Mouse (Mus musculus) adrenal gland, adult 18-20 months (tissue): ENCODE measurements around the gene Mbd6. TPM values are rescaled to one million over a fixed set of nuclear protein-coding genes. Genes with fewer than 3 reads are reported as not detected.
A peak's percentile ranks its signal among the peaks of the same experiment; 100 is the strongest.
"Not testable (repeated sequence)": the region's sequence is repeated elsewhere in the genome, so short reads cannot be mapped to it uniquely, and the experiment has no call there.

Source experiments
- DNase-seq, 2 experiments: peaks; one replicate each; pipeline ENCODE4 v3.0.0; 2021 to 2022; ENCODE audit warnings: low spot score in 2 of 2
- total RNA-seq, 2 experiments: library from RNA; stranded (reverse); gene quantifications; 1 replicate in 1 of 2; 2 replicates in 1 of 2; pipeline ENCODE4 v1.2.3; 2021

The Mbd6 gene
- total RNA-seq, 2 experiments from 2014 or later = 38.9 to 45.4 TPM

DNA sequence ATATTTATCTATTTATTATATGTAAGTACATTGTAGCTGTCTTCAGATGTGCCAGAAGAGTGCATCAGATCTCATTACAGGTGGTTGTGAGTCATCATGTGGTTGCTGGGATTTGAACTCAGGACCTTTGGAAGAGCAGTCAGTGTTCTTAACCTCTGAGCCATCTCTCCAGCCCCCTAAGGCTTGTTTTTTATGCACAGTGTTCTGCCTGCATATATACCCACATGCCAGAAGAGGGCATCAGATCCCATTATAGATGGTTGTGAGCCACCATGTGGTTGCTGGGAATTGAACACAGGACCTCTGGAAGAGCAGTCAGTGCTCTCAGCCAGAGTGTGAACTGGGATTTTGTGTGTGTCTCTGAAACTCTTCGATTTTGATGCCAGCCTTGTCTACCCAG is 26.1 kb upstream of the Mbd6 start:
- DNase-seq = not testable (repeated sequence)

DNA sequence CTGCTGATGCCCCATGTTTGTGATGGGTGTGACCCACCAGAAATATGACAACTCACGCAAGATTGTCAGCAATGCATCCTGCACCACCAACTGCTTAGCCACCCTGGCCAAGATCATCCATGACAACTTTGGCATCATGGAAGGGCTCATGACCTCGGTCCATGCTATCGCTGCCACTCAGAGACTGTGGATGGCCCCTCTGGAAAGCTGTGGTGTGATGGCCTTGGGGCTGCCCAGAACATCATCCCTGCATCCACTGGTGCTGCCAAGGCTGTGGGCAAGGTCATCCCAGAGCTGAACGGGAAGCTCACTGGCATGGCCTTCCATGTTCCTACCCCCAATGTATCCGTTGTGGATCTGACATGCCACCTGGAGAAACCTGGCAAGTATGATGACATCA is 24.7 kb upstream of the Mbd6 start:
- DNase-seq = not testable (repeated sequence)

DNA sequence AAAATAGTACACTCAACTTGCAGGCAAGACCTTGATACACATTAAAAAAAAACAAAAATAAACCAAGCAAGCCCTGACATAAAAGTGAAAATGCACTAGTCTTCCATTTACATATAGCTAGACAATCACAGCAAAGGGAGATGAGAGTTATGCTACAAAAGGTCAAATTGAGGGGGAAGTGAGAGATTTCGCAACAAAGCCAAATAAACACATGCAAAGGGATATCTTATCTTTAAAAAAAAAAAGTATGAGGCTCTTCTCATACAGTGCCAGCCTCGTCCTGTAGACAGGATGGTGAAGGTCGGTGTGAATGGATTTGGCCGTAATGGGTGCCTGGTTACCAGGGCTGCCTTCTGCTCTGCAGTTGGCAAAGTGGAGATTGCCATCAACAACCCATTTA is 24.0 kb upstream of the Mbd6 start:
- no peak for DNase-seq

DNA sequence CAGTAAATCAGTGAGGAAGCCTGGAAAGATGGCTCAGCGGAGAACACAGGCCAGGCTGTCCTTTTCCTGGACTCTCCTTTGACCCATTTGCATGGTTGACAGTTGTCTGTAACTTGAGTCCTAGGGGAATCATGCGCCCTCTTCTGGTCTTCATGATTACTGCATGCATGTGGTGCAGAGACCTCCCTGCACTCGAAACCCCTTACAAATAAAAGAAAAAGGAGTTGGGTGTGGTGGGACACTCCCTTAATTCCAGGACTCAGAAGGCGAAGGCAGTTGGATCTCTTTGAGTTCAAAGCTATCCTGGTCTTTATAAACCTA is 23.5 kb upstream of the Mbd6 start:
- peak; percentile 75 to 76 for DNase-seq

DNA sequence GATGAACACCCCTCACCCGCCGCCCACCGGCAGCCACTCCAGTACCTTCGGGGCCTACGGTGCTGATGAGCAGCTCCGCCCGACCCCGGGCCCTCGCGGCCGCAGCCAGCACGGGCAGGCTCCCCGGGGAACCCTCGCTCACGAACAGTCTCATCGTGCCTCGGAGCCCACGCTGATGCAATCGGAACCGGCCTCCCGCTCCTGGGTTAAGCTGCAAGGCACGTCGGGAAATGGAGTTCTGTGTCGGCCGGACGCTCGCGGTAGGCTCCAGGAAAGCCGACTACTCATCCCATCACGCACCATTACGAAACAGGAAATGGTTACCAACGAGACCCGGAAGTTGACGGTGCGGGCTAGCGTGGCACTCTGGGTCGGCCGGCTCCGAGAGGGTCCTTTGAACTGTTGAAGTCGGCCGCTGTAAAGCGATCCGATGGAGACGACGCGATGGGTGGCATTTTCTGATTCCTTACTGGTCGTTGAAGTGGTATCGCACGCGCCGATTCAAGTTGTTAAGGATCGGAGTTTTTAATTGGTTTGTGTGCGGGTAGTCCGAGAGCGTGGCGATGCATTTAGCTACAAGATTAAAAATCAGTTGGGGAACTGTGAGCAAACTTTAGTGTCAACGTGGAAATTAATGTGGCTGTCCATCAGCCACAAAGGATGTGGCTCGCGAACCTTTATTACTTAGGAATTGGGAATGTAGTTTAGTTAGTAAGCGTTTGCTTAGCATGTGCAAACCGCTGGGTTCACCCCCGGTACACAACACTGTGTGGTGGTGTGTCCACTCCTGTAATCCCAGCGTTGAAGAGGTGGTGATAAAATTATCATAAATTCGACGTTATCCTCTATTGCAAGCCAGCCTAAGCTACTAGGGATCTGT is 22.9 kb upstream of the Mbd6 start, which contains the start of gene Mars:
Mars (minus strand) TSS at position 311 of the 880 bp plus-strand sequence.
- DNase-seq = peak; percentile 88 to 90

DNA sequence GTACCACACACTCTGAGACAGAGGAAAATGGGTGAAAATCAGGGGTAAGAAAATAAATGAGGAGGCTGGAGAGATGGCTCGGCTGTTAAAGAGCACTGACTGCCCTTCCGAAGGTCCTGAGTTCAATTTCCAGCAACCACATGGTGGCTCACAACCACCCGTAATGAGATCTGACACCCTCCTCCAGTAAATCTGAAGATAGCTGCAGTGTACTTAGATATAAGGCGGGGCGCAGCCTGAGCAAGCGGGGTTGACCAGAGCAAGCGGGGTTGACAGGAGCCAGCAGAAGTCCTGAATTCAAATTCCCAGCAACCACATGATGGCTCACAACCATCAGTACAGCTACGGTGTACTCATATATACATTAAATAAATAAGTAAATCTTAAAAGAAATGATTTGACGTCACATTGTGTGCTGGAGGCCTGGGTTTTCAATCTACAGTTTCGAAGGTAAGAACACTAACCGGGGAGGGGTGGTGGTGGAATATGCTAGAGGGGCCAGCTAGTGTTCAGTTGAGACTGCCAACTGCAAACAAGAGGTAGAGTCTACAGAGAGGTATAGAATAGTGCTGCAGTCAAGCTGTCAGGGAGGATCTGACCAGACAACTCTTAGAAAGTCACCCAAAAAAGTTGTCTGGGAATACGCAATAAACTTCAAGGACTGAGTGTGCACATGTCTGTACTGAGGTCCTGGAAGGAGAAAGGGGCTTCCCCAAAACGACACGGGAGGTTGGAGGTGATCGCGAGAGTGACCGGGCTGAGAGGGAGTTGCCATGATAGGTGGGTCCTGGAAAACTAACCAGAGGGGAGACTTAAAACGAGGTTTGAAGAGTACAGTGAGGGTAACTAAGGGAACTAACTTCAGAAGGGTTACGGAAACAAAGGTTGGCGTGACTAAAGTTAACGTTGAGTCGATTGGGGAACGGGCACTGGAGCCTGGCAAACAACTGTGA is 22.0 kb upstream of the Mbd6 start:
- no peak for DNase-seq

DNA sequence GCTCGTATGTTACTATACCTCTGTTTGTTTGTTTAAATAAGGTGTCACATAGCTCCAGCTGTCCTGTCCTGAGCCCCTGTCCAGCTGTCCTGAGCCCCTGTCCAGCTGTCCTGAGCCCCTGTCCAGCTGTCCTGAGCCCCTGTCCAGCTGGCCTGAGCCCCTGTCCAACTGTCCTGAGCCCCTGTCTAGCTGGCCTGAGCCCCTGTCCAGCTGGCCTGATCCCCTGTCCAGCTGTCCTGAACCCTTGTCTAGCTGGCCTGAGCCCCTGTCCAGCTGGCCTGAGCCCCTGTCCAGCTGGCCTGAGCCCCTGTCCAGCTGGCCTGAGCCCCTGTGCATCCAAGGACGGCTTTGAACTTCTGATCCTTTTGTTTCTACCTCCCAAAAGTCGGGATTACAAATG is 20.3 kb upstream of the Mbd6 start:
- not testable (repeated sequence) for DNase-seq

DNA sequence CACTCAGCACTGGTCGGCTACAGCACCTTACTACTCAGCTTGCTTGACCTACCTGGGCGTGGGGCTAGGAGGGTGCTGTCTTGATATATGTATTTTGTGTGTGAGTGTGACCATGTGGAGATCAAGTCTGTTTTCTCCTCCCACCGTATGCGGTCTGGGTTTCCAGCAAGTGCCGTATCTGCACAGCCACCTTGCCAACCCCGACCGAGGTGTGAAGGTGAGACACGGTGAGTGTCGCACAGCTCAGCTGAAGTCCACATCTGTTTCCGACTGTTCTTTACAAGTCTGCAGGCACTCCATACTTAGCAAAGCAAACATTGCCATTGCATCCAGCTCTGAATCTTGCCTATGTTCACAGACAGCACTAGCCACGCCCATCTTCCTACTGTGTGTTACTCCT is 14.3 kb upstream of the Mbd6 start:
- DNase-seq = no peak

DNA sequence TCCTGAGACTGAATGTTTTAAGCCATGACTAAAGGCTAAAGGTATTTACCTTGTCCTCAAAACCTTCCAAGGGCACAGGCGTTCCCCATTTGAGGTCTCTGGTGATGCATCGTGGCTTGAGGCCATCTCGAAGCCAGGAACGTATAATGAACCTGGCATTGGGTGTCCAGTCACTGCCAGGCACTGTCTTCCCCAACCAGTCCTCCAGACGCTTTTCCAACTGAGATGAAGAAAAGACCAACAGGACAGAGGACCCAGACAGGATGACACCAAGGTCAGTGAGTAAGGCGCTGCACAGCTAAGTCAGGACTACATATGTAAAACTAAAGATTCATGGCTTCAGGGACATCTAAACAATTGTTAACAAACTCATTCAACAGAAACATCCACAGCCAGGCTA is 11.5 kb upstream of the Mbd6 start:
- DNase-seq = no peak

DNA sequence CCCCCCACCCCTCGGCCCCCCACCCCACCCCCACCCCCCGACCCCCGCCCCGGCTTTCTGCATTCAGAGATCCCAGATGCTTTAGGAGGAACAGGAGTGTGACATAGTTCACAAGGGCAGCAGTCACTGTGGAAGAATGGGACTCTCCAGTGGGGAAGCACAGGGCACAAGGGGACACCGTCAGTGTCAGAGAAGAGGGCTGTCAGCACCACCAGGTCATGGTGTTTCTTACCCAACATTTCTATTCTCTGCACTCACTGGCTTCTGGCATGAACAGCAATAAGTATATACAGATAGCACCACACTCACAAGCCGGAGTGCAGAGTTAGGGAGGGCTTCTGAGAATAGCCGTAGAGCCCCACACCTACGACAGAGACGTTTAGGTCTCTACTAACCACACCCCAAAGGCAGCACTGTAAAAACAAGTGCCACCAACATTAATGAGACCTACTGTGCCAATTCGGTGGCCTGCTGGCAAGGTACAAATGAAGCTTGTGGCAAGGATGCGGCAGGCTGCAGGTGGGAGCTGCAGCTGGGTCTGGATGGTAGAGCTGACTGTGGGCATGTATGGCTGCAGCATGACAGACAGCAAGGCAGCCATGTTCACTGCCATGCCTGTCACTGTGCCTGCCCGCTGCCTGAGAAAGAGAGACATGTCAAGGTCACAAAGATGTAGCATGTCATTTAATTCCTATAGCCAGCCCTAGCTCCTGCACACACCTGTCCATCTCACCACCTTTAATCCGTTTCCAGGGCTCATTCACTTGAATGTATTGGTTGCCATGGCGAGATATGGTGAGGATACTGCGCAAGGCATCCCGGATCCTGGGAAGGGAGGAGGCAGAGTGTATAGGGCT is 8.4 kb upstream of the Mbd6 start:
- DNase-seq = no peak

DNA sequence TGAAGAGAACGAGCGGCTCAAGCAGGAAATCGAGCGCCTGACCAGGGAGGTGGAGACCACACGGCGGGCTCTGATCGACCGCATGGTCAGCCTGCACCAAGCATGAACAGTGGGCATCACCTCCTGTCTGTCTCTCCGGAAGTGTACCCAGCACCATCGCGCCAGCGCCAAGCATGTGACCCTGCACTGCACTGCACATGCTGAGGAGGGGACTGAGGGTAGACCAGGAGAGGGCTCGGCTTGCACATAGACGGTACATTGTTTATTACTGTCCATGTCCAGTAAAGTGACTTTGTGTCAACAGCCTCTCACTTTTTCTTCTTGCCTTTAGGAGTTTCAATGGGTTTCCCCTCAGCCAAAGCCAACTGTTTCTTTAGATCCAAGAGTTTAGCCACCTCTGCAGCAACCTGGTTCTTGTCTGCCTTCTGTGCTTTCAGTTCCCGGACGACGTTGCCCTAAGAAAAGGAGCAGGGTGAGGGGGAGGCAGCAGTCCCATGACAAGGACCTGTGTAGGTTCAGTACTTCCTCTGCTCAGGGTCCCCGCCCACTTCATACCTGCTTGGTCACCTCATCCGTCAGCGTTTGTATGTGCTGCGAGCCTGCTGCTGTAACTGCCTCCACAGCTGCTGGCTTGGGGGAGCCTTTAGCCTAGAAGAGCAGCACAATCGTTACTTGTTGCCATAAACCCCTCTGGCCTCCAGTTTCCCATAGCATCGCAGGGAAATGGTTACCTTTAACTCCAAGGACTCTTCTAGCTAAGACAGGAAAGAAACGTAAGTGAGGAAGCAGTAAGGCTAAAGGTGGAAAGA is 7.4 kb upstream of the Mbd6 start:
- no peak for DNase-seq

DNA sequence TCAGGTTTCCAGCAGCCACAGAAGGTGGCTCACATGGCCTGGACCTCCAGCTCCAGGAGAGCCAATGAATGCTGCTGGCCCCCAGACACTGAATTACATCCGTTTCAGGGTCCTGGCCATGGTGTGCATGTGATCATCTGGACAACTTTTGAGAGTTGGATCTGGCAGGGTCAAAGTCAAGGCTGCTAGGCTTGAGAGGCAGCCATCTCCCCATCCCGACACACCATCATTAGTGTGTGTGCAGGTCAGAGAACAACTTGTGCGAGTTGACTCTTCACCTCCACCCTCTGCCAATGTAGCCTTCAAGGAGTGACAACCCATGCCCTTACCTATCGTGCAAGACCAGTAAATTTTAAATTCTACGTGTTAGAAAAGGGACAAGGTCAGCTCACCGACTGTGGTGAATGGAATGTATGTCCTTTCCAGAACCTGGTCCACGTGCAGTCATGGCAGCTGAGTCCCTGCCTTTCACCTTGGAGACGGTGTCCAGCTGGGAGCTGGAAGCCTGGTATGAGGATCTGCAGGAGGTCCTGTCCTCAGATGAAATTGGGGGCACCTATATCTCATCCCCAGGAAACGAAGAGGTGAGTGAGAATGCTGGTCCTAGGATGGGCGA is 6.2 kb upstream of the Mbd6 start:
- no peak for DNase-seq

DNA sequence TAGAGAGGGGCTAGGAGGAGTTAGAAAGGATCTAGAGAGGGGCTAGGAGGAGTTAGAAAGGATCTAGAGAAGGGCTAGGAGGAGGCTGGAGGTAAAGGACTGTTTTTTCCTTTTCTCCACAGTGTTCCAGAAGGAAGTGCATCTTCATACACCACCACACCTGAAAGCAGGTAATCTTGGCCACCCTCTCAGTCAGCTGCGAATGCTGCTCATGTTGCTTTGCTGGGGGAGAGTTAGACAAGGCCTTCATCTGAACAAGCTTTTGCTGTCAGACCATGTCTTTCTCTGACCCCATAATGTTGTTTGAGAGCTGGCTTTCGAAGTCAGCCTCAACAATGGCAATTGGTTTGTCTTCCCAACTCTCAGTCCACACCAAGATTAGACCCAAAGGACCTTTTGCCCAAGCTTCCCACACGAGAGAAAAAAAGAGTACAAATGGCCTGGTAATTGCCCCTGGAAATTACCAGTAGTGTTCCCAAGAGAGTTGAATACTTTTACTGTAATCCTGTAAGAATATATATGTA is 4.8 kb upstream of the Mbd6 start:
- DNase-seq = no peak

DNA sequence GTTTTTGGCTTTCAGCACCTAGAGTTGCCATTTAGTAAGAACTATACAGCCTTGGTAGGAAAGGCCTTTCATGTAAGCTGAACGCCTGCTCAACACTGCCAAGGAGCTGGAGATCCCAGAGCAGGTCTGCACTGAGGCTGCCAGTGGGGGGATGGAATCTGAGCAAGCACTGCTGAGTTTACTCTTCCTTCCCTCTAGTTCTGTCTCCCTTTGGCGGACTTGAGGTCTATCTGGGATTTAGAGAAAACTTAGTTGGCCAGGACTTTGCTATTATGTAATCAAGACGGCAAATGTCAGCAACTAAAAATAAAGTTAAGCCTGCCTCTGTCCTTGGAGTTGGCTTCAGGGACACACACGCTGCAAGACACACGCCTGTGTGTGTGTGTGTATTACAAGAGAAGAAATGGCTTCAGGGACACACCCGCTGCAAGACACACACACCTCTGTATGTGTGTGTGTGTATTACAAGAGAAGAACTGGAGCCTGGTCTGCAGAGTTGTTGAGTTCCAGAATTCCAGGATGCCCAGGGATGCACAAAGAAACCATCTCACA is 4.2 kb upstream of the Mbd6 start:
- peak in 1 of 2 experiments; percentile 68 for DNase-seq

DNA sequence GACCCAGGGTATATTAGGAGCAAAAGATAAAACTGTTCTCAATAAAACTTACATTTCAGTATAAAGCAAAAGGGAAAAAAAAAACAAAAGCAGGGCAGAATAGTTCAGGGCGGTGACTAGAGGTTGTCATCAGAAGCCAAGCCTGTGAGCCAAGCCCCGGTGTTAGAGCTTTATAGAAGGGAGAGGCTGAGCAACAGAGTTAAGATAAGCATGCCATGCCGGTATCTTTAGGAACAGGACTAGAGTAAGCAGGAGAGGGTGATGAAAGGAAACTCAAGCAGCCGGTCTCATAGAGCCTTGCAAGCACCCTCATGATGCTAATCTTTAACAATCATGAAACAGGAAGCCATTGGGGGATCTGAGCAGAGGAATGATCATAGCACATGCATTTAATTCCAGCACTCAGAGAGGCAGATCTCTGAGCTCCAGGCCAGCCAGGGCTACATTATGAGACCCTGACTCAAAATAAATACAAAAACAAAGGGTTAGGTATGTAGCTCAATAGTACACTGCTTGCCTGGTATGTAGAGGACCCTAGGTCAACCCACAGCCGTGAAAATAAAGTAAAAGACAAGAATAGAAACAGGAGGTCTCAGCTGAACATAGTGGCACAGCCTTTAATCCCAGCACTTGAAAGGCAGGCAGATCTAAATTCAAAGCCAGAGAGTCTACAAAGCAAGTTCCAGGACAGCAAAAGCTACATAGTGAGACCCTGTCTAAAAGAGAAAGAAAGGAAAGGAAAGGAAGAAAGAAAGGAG is 3.2 kb upstream of the Mbd6 start:
- DNase-seq = no peak

DNA sequence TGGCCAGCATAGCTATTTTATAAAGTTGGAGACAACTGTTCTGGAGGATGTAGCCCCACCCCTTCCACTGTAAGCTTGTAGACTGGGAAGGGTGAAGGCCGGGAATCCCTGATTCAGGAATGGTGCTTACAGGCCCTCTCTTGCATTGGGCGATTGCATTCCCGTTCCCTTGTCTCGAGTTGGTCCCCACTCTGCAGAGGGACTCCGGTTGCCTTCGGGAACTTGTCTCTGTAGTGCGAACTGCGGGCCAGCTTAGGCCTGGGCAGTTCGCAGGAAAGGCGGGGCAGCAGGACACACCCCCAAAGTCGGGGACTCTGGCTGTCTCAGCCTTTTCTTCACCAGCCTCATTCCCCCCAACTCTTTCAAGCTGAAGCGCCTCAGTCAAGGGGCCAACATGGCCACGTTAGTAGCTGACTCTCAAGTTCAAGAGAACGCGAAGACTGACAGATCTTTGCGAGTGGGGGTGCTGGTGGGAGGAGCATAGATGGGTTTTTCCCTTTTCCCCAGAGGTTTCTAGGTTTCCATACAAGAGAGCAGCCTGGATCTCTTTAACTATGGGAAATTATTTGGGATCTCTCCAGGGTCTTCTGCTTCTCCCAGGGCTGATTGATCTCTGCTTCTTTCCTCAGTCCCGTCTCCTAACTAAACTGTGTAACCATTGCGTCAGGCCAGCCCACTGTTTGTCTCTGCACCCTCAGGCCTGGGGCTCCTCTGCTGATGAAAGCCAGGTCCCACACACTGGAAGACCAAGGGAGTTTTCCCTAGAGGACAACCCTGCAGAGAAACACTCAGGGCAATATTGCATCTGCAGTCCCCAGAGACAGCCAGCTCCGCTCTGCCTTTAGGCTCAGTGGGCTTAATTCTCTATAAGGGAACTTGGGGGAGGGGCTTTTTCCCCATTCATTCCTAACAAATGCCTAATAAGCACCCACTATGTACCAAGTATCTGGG is 2.4 kb upstream of the Mbd6 start:
- peak; percentile 55 to 60 for DNase-seq

DNA sequence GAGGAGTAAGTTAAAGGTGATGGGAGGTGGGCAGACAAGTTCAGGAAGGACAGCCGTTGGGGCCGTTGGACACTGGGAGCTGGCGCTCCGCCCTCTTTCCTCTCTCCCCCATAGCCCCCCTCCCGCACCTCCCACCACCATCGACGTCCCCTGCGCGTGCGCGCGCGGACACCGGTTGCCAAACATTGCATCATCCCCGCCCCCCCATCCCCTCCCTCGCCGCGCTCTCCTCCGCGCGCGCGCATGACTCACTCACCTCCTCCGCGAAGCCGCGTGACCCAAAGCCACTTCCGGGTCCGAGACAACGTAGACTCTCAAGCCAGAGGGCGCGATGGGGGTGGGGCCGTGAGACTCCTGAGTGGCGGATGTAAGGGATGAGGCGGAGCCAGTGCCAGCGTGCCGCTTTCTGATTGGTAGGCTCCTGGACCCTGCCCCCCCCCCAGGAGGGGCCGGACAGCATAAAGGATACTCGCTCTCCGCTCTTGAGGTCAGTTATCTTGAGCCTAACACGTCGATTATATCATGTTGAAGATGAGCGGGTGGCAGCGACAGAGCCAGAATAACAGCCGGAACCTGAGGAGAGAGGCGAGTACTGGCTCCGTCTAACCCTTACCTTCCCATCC is 1.6 kb upstream of the Mbd6 start:
- DNase-seq = peak; percentile 97 to 98
